ENCODE assay signal across 10 mouse cellular contexts in the genomic region with DNA sequence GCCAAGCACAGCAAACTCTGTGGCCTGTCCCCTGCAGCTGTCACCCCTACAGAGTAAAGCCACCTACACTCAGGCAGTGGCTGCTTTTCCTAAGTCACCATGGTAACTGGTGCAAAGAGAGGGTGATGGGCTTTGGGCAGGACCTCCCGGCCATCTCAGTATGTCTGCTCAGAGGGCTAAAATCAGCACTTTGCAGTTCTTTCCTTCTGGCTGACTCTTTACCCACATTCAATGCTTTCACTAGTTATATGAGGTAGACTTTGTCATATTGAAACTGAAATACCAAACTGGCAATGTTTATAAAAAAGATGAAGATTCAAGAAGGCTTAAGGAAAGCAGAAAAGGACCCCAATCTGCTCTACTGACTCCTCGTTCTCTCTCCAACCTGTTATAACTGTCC.
"Had no signal": no experiment of that assay in that cellular context is flagged by ENCODE, and none has a peak within 500 bp of the region (broad histone marks: within the 10 kb centered on the region; RNA-seq: fewer than 3 reads in every experiment).

No protein-coding gene starts in this region.

- ATAC-seq: midbrain, embryonic 16.5 days had no signal

- H3K4me3 ChIP-seq: limb, embryonic 15.5 days; liver, embryonic 13.5 days had no signal

- H3K9me3 ChIP-seq: limb, embryonic 15.5 days; liver, embryonic 13.5 days had no signal

- H3K27me3 ChIP-seq: limb, embryonic 15.5 days; liver, embryonic 13.5 days had no signal

- H3K27ac ChIP-seq: limb, embryonic 15.5 days; liver, embryonic 13.5 days had no signal

- H3K4me2 ChIP-seq: limb, embryonic 15.5 days; liver, embryonic 13.5 days had no signal

- H3K4me1 ChIP-seq: limb, embryonic 15.5 days; liver, embryonic 13.5 days had no signal

- H3K9ac ChIP-seq: limb, embryonic 15.5 days; liver, embryonic 13.5 days had no signal

- DNase-seq: kidney, adult 9 months; kidney, postnatal 10 days; kidney, postnatal 4 days; liver, embryonic 13.5 days; lung, adult 18-20 months; lung, postnatal 36 days; right cerebral cortex, postnatal 14 days; thymus, postnatal 36 days had no signal
